ENCODE assay signal across 8 mouse cellular contexts in the genomic region with DNA sequence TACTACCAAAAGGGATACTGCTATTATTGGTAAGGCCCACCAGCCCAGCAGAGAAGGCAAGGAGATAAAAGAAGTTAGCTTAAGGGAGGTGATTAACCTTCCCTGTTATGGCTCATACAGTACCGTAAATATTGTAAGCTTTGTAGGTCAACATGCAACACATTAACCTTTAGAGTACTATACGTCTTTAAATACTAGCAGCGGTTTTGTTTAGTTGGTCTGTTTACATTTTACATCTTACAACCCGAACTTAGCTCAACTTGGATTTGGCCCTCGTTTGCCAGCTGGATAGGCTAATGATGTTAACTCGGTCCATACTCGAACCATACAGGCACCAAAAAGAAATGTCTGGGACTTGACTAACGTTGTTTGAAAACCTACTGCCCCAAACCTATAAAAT. TPM values are rescaled to one million over a fixed set of nuclear protein-coding genes. Genes with fewer than 3 reads are reported as not detected.
DNase-seq lines count a peak whose midpoint lies in the region; ATAC-seq and TF ChIP-seq lines count a peak whose summit lies in the region.

No protein-coding gene starts in this region.

- 8% methylated on average over 8 of the region's 8 CpGs for WGBS in heart, embryonic 15.5 days
- WGBS in forebrain, embryonic 15.5 days: 10% methylated on average over 8 of the region's 8 CpGs
- 1% methylated on average over 8 of the region's 8 CpGs for WGBS in liver, embryonic 16.5 days (ENCODE audit: insufficient replicate concordance)

- peak overlapping the region; percentile 80 for H3K4me3 ChIP-seq in heart, embryonic 15.5 days
- peak overlapping the region; percentile 74 to 79 for H3K4me3 ChIP-seq in ES-E14 (ENCODE audit: insufficient read depth in 1 of 2, low read depth in 1 of 2, low read length in 2 of 2, poor library complexity in 1 of 2, severe bottlenecking in 1 of 2)
- H3K4me3 ChIP-seq in forebrain, embryonic 15.5 days: peak overlapping the region; percentile 79
- peak overlapping the region; percentile 88 for H3K4me3 ChIP-seq in liver, embryonic 16.5 days (ENCODE audit: low read depth, low read length)

- peak overlapping the region; percentile 67; the same call in 1 of the 2 replicates for H3K27ac ChIP-seq in heart, embryonic 15.5 days
- H3K27ac ChIP-seq in ES-E14 (ENCODE audit: insufficient read depth, low read depth, low read length, poor library complexity, severe bottlenecking): no peak overlapping the region
- no peak overlapping the region for H3K27ac ChIP-seq in forebrain, embryonic 15.5 days (replicated peaks)
- peak overlapping the region; percentile 99 for H3K27ac ChIP-seq in liver, embryonic 16.5 days (ENCODE audit: low read length)

- peak overlapping the region; percentile 81 for H3K9ac ChIP-seq in heart, embryonic 15.5 days
- H3K9ac ChIP-seq in ES-E14 (ENCODE audit: insufficient read depth, low read depth, low read length, poor library complexity, severe bottlenecking): peak overlapping the region; percentile 65
- H3K9ac ChIP-seq in forebrain, embryonic 15.5 days (replicated peaks): peak overlapping the region; percentile 67
- H3K9ac ChIP-seq in liver, embryonic 16.5 days (ENCODE audit: low read depth, low read length): peak overlapping the region; percentile 92

- no peaks in the 10 kb centered on the region for H3K27me3 ChIP-seq in heart, embryonic 15.5 days
- H3K27me3 ChIP-seq in forebrain, embryonic 15.5 days: no peaks in the 10 kb centered on the region
- no peaks in the 10 kb centered on the region for H3K27me3 ChIP-seq in liver, embryonic 16.5 days (ENCODE audit: control insufficient read depth, insufficient read depth, low read depth, low read length)

- H3K36me3 ChIP-seq in heart, embryonic 15.5 days: no peaks in the 10 kb centered on the region
- H3K36me3 ChIP-seq in ES-E14 (ENCODE audit: control insufficient read depth, insufficient read depth, low read length, poor library complexity, severe bottlenecking): no peaks in the 10 kb centered on the region
- H3K36me3 ChIP-seq in forebrain, embryonic 15.5 days: no peaks in the 10 kb centered on the region
- H3K36me3 ChIP-seq in liver, embryonic 16.5 days (ENCODE audit: control insufficient read depth, insufficient read depth): no peaks in the 10 kb centered on the region; the same call in 1 of the 2 replicates

- H3K4me2 ChIP-seq in heart, embryonic 15.5 days: peak overlapping the region; percentile 81
- peak overlapping the region; percentile 92 for H3K4me2 ChIP-seq in forebrain, embryonic 15.5 days (replicated peaks)
- peak overlapping the region; percentile 70 for H3K4me2 ChIP-seq in liver, embryonic 16.5 days (ENCODE audit: low read depth, low read length)

- peaks cover 16% of the 10 kb centered on the region for H3K4me1 ChIP-seq in heart, embryonic 15.5 days (replicated peaks)
- H3K4me1 ChIP-seq in ES-E14 (ENCODE audit: control insufficient read depth in 2 of 2, insufficient read depth in 2 of 2, low read length in 2 of 2, poor library complexity in 1 of 2): peaks cover 0 to 2% of the 10 kb centered on the region in 2 experiments; a peak in 1 of 4 replicates
- peaks cover 23% of the 10 kb centered on the region for H3K4me1 ChIP-seq in forebrain, embryonic 15.5 days
- H3K4me1 ChIP-seq in liver, embryonic 16.5 days (ENCODE audit: control insufficient read depth, low read depth, low read length): peaks cover 31% of the 10 kb centered on the region

- ATAC-seq in heart, embryonic 15.5 days (replicated peaks; ENCODE audit: insufficient number of reproducible peaks, insufficient read depth, low FRiP score, low read depth): no peak
- no peak for ATAC-seq in forebrain, embryonic 15.5 days (replicated peaks)
- ATAC-seq in liver, embryonic 16.5 days (ENCODE audit: low read depth): no peak
- no peak for ATAC-seq in granulocyte monocyte progenitor cell, adult 5-6 weeks (replicated peaks; ENCODE audit: poor library complexity, severe bottlenecking)

- in situ Hi-C loops in ES-E14 (cut with MboI; ENCODE audit: low sequenced_read_pairs in 2 of 2, unreplicated experiment in 2 of 2): no loop called here

- no peaks in the 10 kb centered on the region for H3K9me3 ChIP-seq in heart, embryonic 15.5 days (replicated peaks)
- H3K9me3 ChIP-seq in ES-E14 (ENCODE audit: control insufficient read depth, insufficient read depth, low read depth, low read length): no peaks in the 10 kb centered on the region
- H3K9me3 ChIP-seq in forebrain, embryonic 15.5 days: no peaks in the 10 kb centered on the region
- H3K9me3 ChIP-seq in liver, embryonic 16.5 days (replicated peaks; ENCODE audit: control insufficient read depth, low read length): no peaks in the 10 kb centered on the region

- no peak for DNase-seq in heart, adult 18-20 months
- no peak for DNase-seq in ES-E14 (ENCODE audit: low read depth, low spot score)
- DNase-seq in gastrocnemius, postnatal 4 days (ENCODE audit: low spot score in 2 of 2): no peak
- DNase-seq in embryo, embryonic 9.5 days (ENCODE audit: extremely low spot score): no peak

TF ChIP-seq in ES-E14, 5 proteins besides CTCF, POLR2A, EP300 and RAD21:
- no peak for TF ChIP-seq HCFC1 (IDR thresholded peaks at IDR 0.05; ENCODE audit: borderline replicate concordance, insufficient read depth, low read length)
- TF ChIP-seq CHD2 (IDR thresholded peaks at IDR 0.05; ENCODE audit: low read depth, low read length): no peak
- TF ChIP-seq ZNF384 (IDR thresholded peaks at IDR 0.05; ENCODE audit: low read depth, low read length): no peak
- no peak for TF ChIP-seq ZC3H11A (IDR thresholded peaks at IDR 0.05; ENCODE audit: borderline replicate concordance, low read depth, low read length)

RNA-seq across cellular contexts. Expression of a gene that starts 0.6 kb away (rescaled TPM):
- polyA plus RNA-seq in heart, embryonic 15.5 days (2015; fragmentation: Nextera tagmentation; extraction: Ambion mirVana): 7.0 and 8.7 TPM in 2 replicates
- total RNA-seq in heart, adult 18-20 months (2021): 1 to 10 TPM; 2.2 to 3.0 TPM
- total RNA-seq in ES-E14 (2012; rRNA removed): 9.1 and 10.4 TPM in 2 replicates
- polyA plus RNA-seq in forebrain, embryonic 15.5 days (2015; fragmentation: Nextera tagmentation; extraction: Ambion mirVana): 12.9 and 13.9 TPM in 2 replicates
- polyA plus RNA-seq in liver, embryonic 16.5 days (2015; fragmentation: Nextera tagmentation; extraction: Ambion mirVana): 13.9 and 15.4 TPM in 2 replicates
- total RNA-seq in granulocyte monocyte progenitor cell, adult 5-6 weeks (2014; fragmentation: Nextera tagmentation): 6.6 and 10.6 TPM in 2 replicates
- total RNA-seq in granulocyte monocyte progenitor cell, adult 5-6 weeks (2017): 22.8 and 25.9 TPM in 2 replicates
- 1 to 10 TPM; 5.2 to 6.0 TPM for total RNA-seq in gastrocnemius, postnatal 4 days (2021)

RNA-seq across cellular contexts. Expression of a gene that starts 59.3 kb away (rescaled TPM):
- polyA plus RNA-seq in heart, embryonic 15.5 days (2015; fragmentation: Nextera tagmentation; extraction: Ambion mirVana): 0.77 and 0.99 TPM in 2 replicates
- total RNA-seq in heart, adult 18-20 months (2021): 1 to 10 TPM in 1 of 2 experiments, under 1 TPM in 1; 0.94 to 1.3 TPM
- not detected in 2 replicates for total RNA-seq in ES-E14 (2012; rRNA removed)
- polyA plus RNA-seq in forebrain, embryonic 15.5 days (2015; fragmentation: Nextera tagmentation; extraction: Ambion mirVana): 2.0 TPM in 2 replicates
- 0.18 and 0.23 TPM in 2 replicates for polyA plus RNA-seq in liver, embryonic 16.5 days (2015; fragmentation: Nextera tagmentation; extraction: Ambion mirVana)
- total RNA-seq in granulocyte monocyte progenitor cell, adult 5-6 weeks (2014; fragmentation: Nextera tagmentation): 0.11 and 1.3 TPM in 2 replicates
- 1.5 and 4.8 TPM in 2 replicates for total RNA-seq in granulocyte monocyte progenitor cell, adult 5-6 weeks (2017)
- total RNA-seq in gastrocnemius, postnatal 4 days (2021): 1 to 10 TPM; 2.7 to 3.4 TPM

Comparison
In these comparisons a context has a peak if more than half of its experiments do, and no peak if none do; other contexts are left out.
1. H3K27ac ChIP-seq: peak in heart, embryonic 15.5 days (single experiment) and liver, embryonic 16.5 days (single experiment); none in ES-E14 (single experiment) and forebrain, embryonic 15.5 days (single experiment).
2. Peak in every context shown above with its lines, with median percentiles within 50 percentile points of each other: H3K4me2 ChIP-seq, H3K4me3 ChIP-seq and H3K9ac ChIP-seq.